Mouse (Mus musculus): ENCODE results near the gene Cyb5r1.

DNA sequence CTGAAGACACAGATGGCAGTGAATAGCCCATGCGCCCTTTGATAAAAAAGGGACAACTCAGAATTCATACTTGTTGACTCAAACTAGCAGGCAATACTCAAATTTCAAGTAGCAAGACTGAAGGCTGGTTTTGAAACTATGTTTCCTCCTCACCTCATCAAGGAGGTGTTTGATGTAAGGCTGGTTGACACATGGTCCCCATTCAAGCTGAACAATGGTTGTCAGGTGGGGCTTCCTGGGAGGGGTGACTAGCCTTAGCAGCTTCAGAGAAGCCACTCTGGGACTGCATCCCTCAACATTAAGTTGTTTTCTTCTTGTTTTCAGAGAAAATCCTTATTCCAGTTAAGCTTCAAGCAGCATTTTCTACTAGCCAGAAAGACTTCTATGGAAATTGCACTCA, 19.7 kb upstream of the Cyb5r1 start, which contains the start of gene 4933406M09Rik:
- TF ChIP-seq CTCF (IDR thresholded peaks at IDR 0.05; ENCODE audit: low read depth) (no peak), EP300 (optimal IDR thresholded peaks at IDR 0.05) (no peak)

Measured in stomach, postnatal 0 days (tissue).